Mouse (Mus musculus) left cerebral cortex, adult 11 months (tissue): Measurements from ENCODE around the gene Hoxd3.

Experiments used
- DNase-seq: peaks from one replicate; pipeline ENCODE4 v3.0.0; 2022; ENCODE audit warnings: low spot score

Gene Hoxd3

GRCm38 (mm10) chr2:74711721-74712621 lies at the start of gene Hoxd3, which contains the start of gene Hoxd4:
Gene Hoxd3 (plus strand): TSS chr2:74711927.
Gene Hoxd4 (plus strand): TSS chr2:74711929.
- no peak for DNase-seq

- no peak for DNase-seq
Measured at GRCm38 (mm10) chr2:74663291-74663925, 48.3 kb upstream of the Hoxd3 start.

- no peak for DNase-seq
Measured at GRCm38 (mm10) chr2:74666411-74666810, 45.3 kb upstream of the Hoxd3 start.

- DNase-seq, result no peak
Measured at GRCm38 (mm10) chr2:74667191-74667841, 44.4 kb upstream of the Hoxd3 start.

- no peak for DNase-seq
Measured at GRCm38 (mm10) chr2:74667842-74668357, 43.8 kb upstream of the Hoxd3 start, which contains the start of gene Hoxd13. Gene Hoxd13 (plus strand): TSS chr2:74668310.

GRCm38 (mm10) chr2:74668370-74669229 lies 43.1 kb upstream of the Hoxd3 start:
- DNase-seq, result no peak

- DNase-seq, result no peak
Measured at GRCm38 (mm10) chr2:74669230-74669578, 42.5 kb upstream of the Hoxd3 start.

GRCm38 (mm10) chr2:74669650-74670235 lies 42.0 kb upstream of the Hoxd3 start:
- DNase-seq, result no peak

GRCm38 (mm10) chr2:74670632-74671188 lies 41.0 kb upstream of the Hoxd3 start:
- no peak for DNase-seq

- DNase-seq, result no peak
Measured at GRCm38 (mm10) chr2:74671847-74672246, 39.9 kb upstream of the Hoxd3 start.

GRCm38 (mm10) chr2:74672481-74673362 lies 39.0 kb upstream of the Hoxd3 start:
- no peak for DNase-seq

- no peak for DNase-seq
Measured at GRCm38 (mm10) chr2:74673835-74674425, 37.8 kb upstream of the Hoxd3 start.

GRCm38 (mm10) chr2:74674881-74675665 lies 36.7 kb upstream of the Hoxd3 start, which contains the start of gene Hoxd12:
Gene Hoxd12 (plus strand): TSS chr2:74675013.
- no peak for DNase-seq

GRCm38 (mm10) chr2:74675666-74676282 lies 36.0 kb upstream of the Hoxd3 start:
- no peak for DNase-seq

GRCm38 (mm10) chr2:74676376-74677052 lies 35.2 kb upstream of the Hoxd3 start:
- DNase-seq, result no peak

GRCm38 (mm10) chr2:74677106-74677505 lies 34.6 kb upstream of the Hoxd3 start:
- DNase-seq, result no peak

GRCm38 (mm10) chr2:74678891-74679595 lies 32.7 kb upstream of the Hoxd3 start, which contains the start of gene Hoxd11:
Gene Hoxd11 (plus strand): TSS chr2:74679557.
- DNase-seq, result no peak
